Mouse (Mus musculus): ENCODE measurements around the gene Gpr153. TPM values are rescaled to one million over a fixed set of nuclear protein-coding genes. Genes with fewer than 3 reads are reported as not detected.

Gpr153 gene
- polyA plus RNA-seq, 1 experiment from 2014 or later: 6.9 TPM

- ATAC-seq (ENCODE audit: low FRiP score, low TSS enrichment) (no peak), DNase-seq (ENCODE audit: low spot score) (no peak)
- Histone ChIP-seq H3K4me2 (replicated peaks; ENCODE audit: low read depth) (no peak overlapping the region), H3K9me3 (ENCODE audit: control insufficient read depth, low read length) (no peaks in the 10 kb centered on the region), H3K4me1 (replicated peaks; ENCODE audit: control insufficient read depth, insufficient read depth) (0 out of 2 replicates have a peak, but pooled peaks cover 3% of the 10 kb centered on the region), H3K9ac (ENCODE audit: low read length) (no peak overlapping the region), H3K27me3 (ENCODE audit: control insufficient read depth, insufficient read depth, low read length) (no peaks in the 10 kb centered on the region), H3K4me3 (ENCODE audit: low read depth, low read length) (no peak overlapping the region), H3K36me3 (ENCODE audit: control insufficient read depth, insufficient read depth, low read length) (no peaks in the 10 kb centered on the region; the same call in 1 of the 2 replicates), H3K27ac (replicated peaks) (no peak overlapping the region)
- WGBS: 70% methylated on average over 9 of the region's 9 CpGs
- no peak for TF ChIP-seq EP300 (optimal IDR thresholded peaks at IDR 0.05)
- no peak for TF ChIP-seq CTCF (IDR thresholded peaks at IDR 0.05; ENCODE audit: low read depth)
These were observed 11.8 kb upstream of the Gpr153 start for GRCm38 (mm10) chr4:152262187-152262586.

GRCm38 (mm10) chr4:152263089-152263488 is 10.9 kb upstream of the Gpr153 start:
- no peak for ATAC-seq (ENCODE audit: low FRiP score, low TSS enrichment)
- no peak for DNase-seq (ENCODE audit: low spot score)
- H3K27me3 ChIP-seq (ENCODE audit: control insufficient read depth, insufficient read depth, low read length): no peaks in the 10 kb centered on the region
- H3K27ac ChIP-seq (replicated peaks): no peak overlapping the region
- no peak overlapping the region for H3K4me3 ChIP-seq (ENCODE audit: low read depth, low read length)
- WGBS: 66% methylated on average over 9 of the region's 9 CpGs
- no peaks in the 10 kb centered on the region; the same call in 1 of the 2 replicates for H3K36me3 ChIP-seq (ENCODE audit: control insufficient read depth, insufficient read depth, low read length)
- no peak overlapping the region for H3K9ac ChIP-seq (ENCODE audit: low read length)
- TF ChIP-seq CTCF (IDR thresholded peaks at IDR 0.05; ENCODE audit: low read depth): no peak
- TF ChIP-seq EP300 (optimal IDR thresholded peaks at IDR 0.05): no peak
- 0 out of 2 replicates have a peak, but pooled peaks cover 3% of the 10 kb centered on the region for H3K4me1 ChIP-seq (replicated peaks; ENCODE audit: control insufficient read depth, insufficient read depth)
- no peaks in the 10 kb centered on the region for H3K9me3 ChIP-seq (ENCODE audit: control insufficient read depth, low read length)
- H3K4me2 ChIP-seq (replicated peaks; ENCODE audit: low read depth): no peak overlapping the region

- peak; percentile 66 for DNase-seq (ENCODE audit: low spot score)
- no peaks in the 10 kb centered on the region; the same call in 1 of the 2 replicates for H3K36me3 ChIP-seq (ENCODE audit: control insufficient read depth, insufficient read depth, low read length)
- no peaks in the 10 kb centered on the region for H3K27me3 ChIP-seq (ENCODE audit: control insufficient read depth, insufficient read depth, low read length)
- 0 out of 2 replicates have a peak, but pooled peaks cover 3% of the 10 kb centered on the region for H3K4me1 ChIP-seq (replicated peaks; ENCODE audit: control insufficient read depth, insufficient read depth)
- no peak for TF ChIP-seq CTCF (IDR thresholded peaks at IDR 0.05; ENCODE audit: low read depth)
- no peak for TF ChIP-seq EP300 (optimal IDR thresholded peaks at IDR 0.05)
- peak; percentile 85 for ATAC-seq (ENCODE audit: low FRiP score, low TSS enrichment)
- H3K27ac ChIP-seq (replicated peaks): no peak overlapping the region; the same call in 1 of the 2 replicates
- no peak overlapping the region for H3K4me2 ChIP-seq (replicated peaks; ENCODE audit: low read depth)
- H3K4me3 ChIP-seq (ENCODE audit: low read depth, low read length): no peak overlapping the region
- H3K9me3 ChIP-seq (ENCODE audit: control insufficient read depth, low read length): no peaks in the 10 kb centered on the region
- no peak overlapping the region for H3K9ac ChIP-seq (ENCODE audit: low read length)
- WGBS: 38% methylated on average over 10 of the region's 10 CpGs
These were observed 10.4 kb upstream of the Gpr153 start for GRCm38 (mm10) chr4:152263512-152264176.

- H3K9me3 ChIP-seq (ENCODE audit: control insufficient read depth, low read length): no peaks in the 10 kb centered on the region
- ATAC-seq (ENCODE audit: low FRiP score, low TSS enrichment): peak; percentile 48; the same call in 1 of the 2 replicates
- H3K27ac ChIP-seq (replicated peaks): no peak overlapping the region; the same call in 1 of the 2 replicates
- no peak overlapping the region for H3K4me3 ChIP-seq (ENCODE audit: low read depth, low read length)
- 41% methylated on average over 4 of the region's 4 CpGs for WGBS
- no peaks in the 10 kb centered on the region for H3K27me3 ChIP-seq (ENCODE audit: control insufficient read depth, insufficient read depth, low read length)
- no peak overlapping the region for H3K9ac ChIP-seq (ENCODE audit: low read length)
- H3K4me1 ChIP-seq (replicated peaks; ENCODE audit: control insufficient read depth, insufficient read depth): 0 out of 2 replicates have a peak, but pooled peaks cover 3% of the 10 kb centered on the region
- no peak overlapping the region for H3K4me2 ChIP-seq (replicated peaks; ENCODE audit: low read depth)
- no peaks in the 10 kb centered on the region; the same call in 1 of the 2 replicates for H3K36me3 ChIP-seq (ENCODE audit: control insufficient read depth, insufficient read depth, low read length)
- TF ChIP-seq EP300 (optimal IDR thresholded peaks at IDR 0.05): no peak
- no peak for TF ChIP-seq CTCF (IDR thresholded peaks at IDR 0.05; ENCODE audit: low read depth)
- no peak for DNase-seq (ENCODE audit: low spot score)
These were observed 9.9 kb upstream of the Gpr153 start for GRCm38 (mm10) chr4:152264177-152264530.

- ATAC-seq (ENCODE audit: low FRiP score, low TSS enrichment) (no peak), DNase-seq (ENCODE audit: low spot score) (no peak)
- H3K9me3 ChIP-seq (ENCODE audit: control insufficient read depth, low read length): no peaks in the 10 kb centered on the region
- H3K27ac ChIP-seq (replicated peaks): no peak overlapping the region
- no peak overlapping the region for H3K9ac ChIP-seq (ENCODE audit: low read length)
- TF ChIP-seq EP300 (optimal IDR thresholded peaks at IDR 0.05) (no peak), CTCF (IDR thresholded peaks at IDR 0.05; ENCODE audit: low read depth) (peak; percentile 54)
- no peaks in the 10 kb centered on the region; the same call in 1 of the 2 replicates for H3K36me3 ChIP-seq (ENCODE audit: control insufficient read depth, insufficient read depth, low read length)
- H3K27me3 ChIP-seq (ENCODE audit: control insufficient read depth, insufficient read depth, low read length): no peaks in the 10 kb centered on the region
- no peak overlapping the region for H3K4me3 ChIP-seq (ENCODE audit: low read depth, low read length)
- WGBS: 90% methylated on average over 9 of the region's 9 CpGs
- H3K4me2 ChIP-seq (replicated peaks; ENCODE audit: low read depth): no peak overlapping the region
- H3K4me1 ChIP-seq (replicated peaks; ENCODE audit: control insufficient read depth, insufficient read depth): 0 out of 2 replicates have a peak, but pooled peaks cover 3% of the 10 kb centered on the region
These were observed 9.0 kb upstream of the Gpr153 start for GRCm38 (mm10) chr4:152264867-152265568.
